Mouse (Mus musculus) thymus, adult 2 months (tissue): ENCODE data around the gene Fam124a.

Source experiments
- CTCF ChIP-seq: fragments of 200-500 bp; IDR thresholded peaks from 2 replicates; pipeline ENCODE4 v1.5.1; 2012; ENCODE audit warnings: mild to moderate bottlenecking, control low read depth, low read length, moderate library complexity, borderline replicate concordance; ENCODE audit not compliant: control insufficient read depth, poor library complexity, insufficient read depth; ENCODE audit errors: extremely low read depth
- POLR2A ChIP-seq: fragments of 200-500 bp; IDR thresholded peaks from 2 replicates; pipeline ENCODE4 v1.6.1; 2012; ENCODE audit warnings: mild to moderate bottlenecking, low read length, control low read depth, moderate library complexity; ENCODE audit not compliant: control insufficient read depth, poor library complexity, insufficient read depth; ENCODE audit errors: extremely low read depth

DNA sequence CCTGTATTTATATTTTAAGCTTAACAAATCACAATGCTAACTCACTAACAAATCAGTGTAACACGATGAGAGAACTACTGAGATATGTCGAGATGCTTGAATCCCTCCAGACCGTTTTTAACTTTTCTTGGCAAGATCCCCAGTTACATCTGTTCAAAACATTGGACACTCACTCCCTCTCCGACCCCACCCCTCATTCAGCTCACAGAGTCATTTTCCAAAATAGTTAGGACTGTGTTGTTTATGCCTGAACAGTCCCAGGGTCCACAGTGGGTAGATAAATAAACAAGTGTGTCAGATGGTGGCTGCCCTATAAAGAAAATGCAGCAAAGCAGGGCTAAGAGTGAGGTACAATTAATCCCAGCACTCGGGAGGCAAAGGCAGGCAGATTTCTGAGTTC lies 18.5 kb upstream of the Fam124a start:
- TF ChIP-seq CTCF (no peak), POLR2A (no peak)
